Mouse (Mus musculus) stomach, postnatal 0 days (tissue): Measurements from ENCODE around the gene Fam83f. TPM values are rescaled to one million over a fixed set of nuclear protein-coding genes. Genes with fewer than 3 reads are reported as not detected.

ENCODE experiments used
- ATAC-seq: fragments of 200-750 bp; cut with Nextera tagmentation; 2 replicates; pipeline ENCODE4 v1.8.0; 2017; ENCODE audit not compliant: low FRiP score, low TSS enrichment
- DNase-seq: peaks from one replicate; pipeline ENCODE4 v3.0.0-alpha.2; 2016; ENCODE audit warnings: low spot score
- H3K27ac ChIP-seq: fragments of 300-500 bp; sonication (generic); replicated peaks from 2 replicates; pipeline ENCODE4 v1.5.1; 2014; ENCODE audit warnings: mild to moderate bottlenecking, control low read depth
- H3K27me3 ChIP-seq: fragments of 300-500 bp; sonication (generic); 2 replicates; pipeline ENCODE4 v1.6.1; 2014; ENCODE audit warnings: low read length; ENCODE audit not compliant: control insufficient read depth, insufficient read depth
- H3K36me3 ChIP-seq: fragments of 300-500 bp; sonication (generic); 2 replicates; pipeline ENCODE4 v1.6.1; 2014; ENCODE audit warnings: low read length, mixed read lengths; ENCODE audit not compliant: control insufficient read depth, insufficient read depth
- H3K4me1 ChIP-seq: fragments of 300-500 bp; sonication (generic); replicated peaks from 2 replicates; pipeline ENCODE4 v1.6.1; 2014; ENCODE audit warnings: antibody characterized with exemption; ENCODE audit not compliant: control insufficient read depth, insufficient read depth
- H3K4me2 ChIP-seq: fragments of 300-500 bp; sonication (generic); replicated peaks from 2 replicates; pipeline ENCODE4 v1.6.1; 2014; ENCODE audit warnings: low read depth, mild to moderate bottlenecking, control low read depth, moderate library complexity
- H3K4me3 ChIP-seq: fragments of 300-500 bp; sonication (generic); 2 replicates; pipeline ENCODE4 v1.5.1; 2014; ENCODE audit warnings: low read depth, low read length, control low read depth
- H3K9ac ChIP-seq: fragments of 300-500 bp; sonication (generic); 2 replicates; pipeline ENCODE4 v1.6.1; 2014; ENCODE audit warnings: mild to moderate bottlenecking, low read length, control low read depth, mixed read lengths
- H3K9me3 ChIP-seq: fragments of 300-500 bp; sonication (generic); 2 replicates; pipeline ENCODE4 v1.6.1; 2016; ENCODE audit warnings: low read length; ENCODE audit not compliant: control insufficient read depth
- CTCF ChIP-seq: IDR thresholded peaks from 2 replicates; pipeline ENCODE4 v1.5.1; 2016; ENCODE audit warnings: antibody characterized with exemption, low read depth, mild to moderate bottlenecking, moderate library complexity
- EP300 ChIP-seq: optimal IDR thresholded peaks from 2 replicates; pipeline ENCODE3; 2016; ENCODE audit warnings: antibody characterized with exemption
- WGBS: fragments of 180-500 bp; shearing (Covaris S2); extraction: QIAGEN DNeasy Blood & Tissue Kit; methylation state at CpG from one replicate; pipeline ENCODE4 v1.1.7; 2014; 5-methylcytosine and 5-hydroxymethylcytosine counted together
- polyA plus RNA-seq: library from polyadenylated mRNA; unstranded; fragments of >200 nt; fragmentation: Nextera tagmentation; extraction: Ambion mirVana; gene quantifications from 2 replicates; pipeline ENCODE4 v1.2.1, GENCODE M21; 2015

The Fam83f gene
- polyA plus RNA-seq, 1 experiment from 2014 or later, result 20.5 TPM

DNA sequence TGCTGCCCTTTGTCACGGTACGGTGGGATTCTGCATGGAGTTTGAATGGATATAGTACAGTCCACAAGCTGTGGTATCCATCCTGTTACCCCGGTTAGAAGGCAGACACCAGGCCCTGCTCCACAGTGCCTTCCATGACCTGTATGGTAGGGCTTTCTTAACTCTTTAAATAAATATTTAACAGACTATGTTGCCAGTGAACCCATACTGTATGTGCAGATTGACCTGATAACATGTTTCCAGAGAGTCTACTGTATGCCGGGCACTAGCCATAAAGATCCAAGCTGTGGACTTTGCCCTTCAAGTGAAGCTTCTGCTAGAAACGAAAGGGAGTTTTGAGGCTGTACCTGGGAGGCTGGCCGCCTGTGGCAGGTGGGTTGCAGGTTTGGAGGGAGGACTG is 3.1 kb downstream of the Fam83f start:
- DNase-seq (peak; percentile 49), ATAC-seq (peak; percentile 60; the same call in 1 of the 2 replicates)
- H3K4me3 ChIP-seq, result no peak overlapping the region
- H3K36me3 ChIP-seq, result no peaks in the 10 kb centered on the region
- TF ChIP-seq CTCF (no peak), EP300 (no peak)
- no peaks in the 10 kb centered on the region for H3K9me3 ChIP-seq
- peak overlapping the region; percentile 23; the same call in 1 of the 2 replicates for H3K4me2 ChIP-seq
- H3K27me3 ChIP-seq, result no peaks in the 10 kb centered on the region
- WGBS, result 55% methylated on average over 6 of the region's 6 CpGs
- peak overlapping the region; percentile 67 for H3K27ac ChIP-seq
- peak overlapping the region; percentile 23; the same call in 1 of the 2 replicates for H3K9ac ChIP-seq
- peaks cover 2% of the 10 kb centered on the region; the same call in 1 of the 2 replicates for H3K4me1 ChIP-seq

DNA sequence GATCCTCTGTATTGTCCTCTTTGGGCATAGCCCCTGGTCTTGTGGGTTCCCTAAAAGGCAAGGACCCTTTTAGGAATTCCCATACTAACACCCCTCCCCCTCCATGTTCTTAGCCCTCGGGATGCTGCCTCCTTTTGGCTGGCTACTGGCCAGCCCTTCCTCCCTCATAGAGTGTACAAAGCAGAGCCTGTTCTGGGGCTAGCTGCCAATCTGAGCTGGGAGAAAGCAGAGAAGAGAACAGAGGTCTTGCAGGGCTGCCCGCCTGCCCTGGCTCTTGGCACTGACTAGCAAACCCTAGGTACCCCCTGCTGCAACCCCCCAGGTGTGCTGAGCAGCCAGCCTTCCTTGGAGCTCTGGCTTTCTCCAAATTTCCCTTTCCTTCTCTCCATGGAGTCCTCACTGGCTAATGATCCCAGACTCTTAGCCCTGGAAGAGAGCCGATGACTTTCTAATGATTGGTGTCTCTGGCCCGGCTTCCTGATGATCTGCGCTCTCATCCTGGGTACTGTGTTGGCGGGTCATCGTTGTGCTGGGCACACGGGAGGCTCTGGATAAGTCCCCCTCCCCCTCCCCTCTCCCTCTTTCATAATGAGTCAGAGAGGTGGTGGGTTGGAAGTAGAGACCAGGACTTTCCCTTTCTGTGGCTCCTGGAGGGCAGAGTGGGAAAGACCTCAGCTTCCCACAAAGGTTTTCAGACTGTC is 8.0 kb downstream of the Fam83f start:
- peak; percentile 35; the same call in 1 of the 2 replicates for ATAC-seq

DNA sequence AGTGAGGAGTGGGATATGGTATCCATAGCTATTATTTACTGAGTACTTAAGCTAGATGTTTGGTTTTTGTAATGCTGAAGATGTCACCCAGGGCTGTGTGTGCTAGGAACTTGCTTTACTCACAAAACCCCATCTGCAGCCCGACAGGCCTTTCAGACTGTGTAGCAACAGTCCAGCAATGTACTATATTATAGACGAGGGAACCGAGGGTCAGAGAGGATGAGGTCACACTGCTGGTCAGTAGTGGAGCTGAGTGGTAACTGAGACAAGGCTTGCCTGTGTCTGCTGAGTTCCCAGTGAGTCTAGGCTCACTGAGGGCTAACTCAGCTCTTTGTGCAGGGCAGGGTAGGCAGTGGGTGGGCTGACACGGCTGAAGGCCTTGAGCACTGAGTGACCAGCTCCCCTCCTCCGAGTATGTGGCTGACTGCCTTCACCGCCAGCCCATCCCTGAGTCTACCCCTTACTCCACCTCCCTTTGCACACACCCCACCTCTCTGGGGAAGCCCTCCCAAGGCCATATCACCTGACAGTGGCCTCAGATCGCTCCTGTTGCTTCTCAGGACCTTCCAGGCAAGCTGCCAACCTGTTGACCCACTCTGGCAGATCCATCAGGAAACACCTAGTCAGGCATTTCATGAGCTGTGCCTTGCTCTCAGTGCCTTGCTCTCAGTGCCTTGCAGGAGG is 8.8 kb downstream of the Fam83f start:
- H3K9ac ChIP-seq, result no peak overlapping the region
- TF ChIP-seq CTCF (no peak), EP300 (no peak)
- DNase-seq, result peak; percentile 46
- H3K4me2 ChIP-seq, result no peak overlapping the region
- H3K9me3 ChIP-seq, result no peaks in the 10 kb centered on the region
- no peaks in the 10 kb centered on the region for H3K27me3 ChIP-seq
- 39% methylated on average over 7 of the region's 7 CpGs for WGBS
- peaks cover 8% of the 10 kb centered on the region; the same call in 1 of the 2 replicates for H3K4me1 ChIP-seq
- H3K27ac ChIP-seq, result peak overlapping the region; percentile 40
- no peak overlapping the region for H3K4me3 ChIP-seq
- no peaks in the 10 kb centered on the region for H3K36me3 ChIP-seq
- ATAC-seq, result peak; percentile 28; the same call in 1 of the 2 replicates

More for the DNA sequence above, 8.0 kb downstream of the Fam83f start:
- TF ChIP-seq EP300 (no peak), CTCF (no peak; the same call in 1 of the 2 replicates)
- Histone ChIP-seq H3K27ac (peak overlapping the region; percentile 5), H3K4me3 (no peak overlapping the region), H3K27me3 (no peaks in the 10 kb centered on the region), H3K9ac (no peak overlapping the region), H3K4me1 (peaks cover 8% of the 10 kb centered on the region; the same call in 1 of the 2 replicates), H3K9me3 (no peaks in the 10 kb centered on the region), H3K36me3 (no peaks in the 10 kb centered on the region), H3K4me2 (no peak overlapping the region)
- DNase-seq, result peak; percentile 55
- WGBS, result 29% methylated on average over 8 of the region's 8 CpGs

DNA sequence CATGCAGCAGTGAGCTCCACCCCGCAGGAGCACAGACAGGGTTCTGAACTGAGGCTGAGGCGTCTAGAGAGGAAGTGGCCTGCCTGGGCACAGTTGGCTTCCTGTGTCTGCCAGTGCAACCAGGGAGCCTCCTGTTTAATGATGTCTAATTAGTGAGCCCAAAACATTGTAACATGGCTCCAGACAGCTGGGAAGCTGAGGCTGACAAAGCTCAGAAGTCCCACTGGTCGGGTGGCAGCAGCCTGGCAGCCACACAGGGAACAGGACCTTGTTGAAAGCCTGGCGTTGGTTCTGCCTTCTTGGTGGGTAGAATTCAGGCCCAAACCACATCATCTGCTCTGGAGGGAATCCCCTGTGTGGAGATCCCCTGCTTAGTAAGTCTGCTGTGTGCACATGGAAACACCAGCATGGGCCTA is 9.8 kb downstream of the Fam83f start:
- Histone ChIP-seq H3K9me3 (no peaks in the 10 kb centered on the region), H3K27me3 (no peaks in the 10 kb centered on the region), H3K4me2 (no peak overlapping the region), H3K36me3 (no peaks in the 10 kb centered on the region), H3K9ac (0 out of 2 replicates have a peak overlapping the region, but pooled peaks have one; percentile 4), H3K4me1 (peaks cover 8% of the 10 kb centered on the region; the same call in 1 of the 2 replicates), H3K4me3 (no peak overlapping the region), H3K27ac (no peak overlapping the region; the same call in 1 of the 2 replicates)
- 73% methylated on average over 4 of the region's 4 CpGs for WGBS
- TF ChIP-seq EP300, result no peak
- no peak for TF ChIP-seq CTCF
- no peak for DNase-seq
- ATAC-seq, result no peak

DNA sequence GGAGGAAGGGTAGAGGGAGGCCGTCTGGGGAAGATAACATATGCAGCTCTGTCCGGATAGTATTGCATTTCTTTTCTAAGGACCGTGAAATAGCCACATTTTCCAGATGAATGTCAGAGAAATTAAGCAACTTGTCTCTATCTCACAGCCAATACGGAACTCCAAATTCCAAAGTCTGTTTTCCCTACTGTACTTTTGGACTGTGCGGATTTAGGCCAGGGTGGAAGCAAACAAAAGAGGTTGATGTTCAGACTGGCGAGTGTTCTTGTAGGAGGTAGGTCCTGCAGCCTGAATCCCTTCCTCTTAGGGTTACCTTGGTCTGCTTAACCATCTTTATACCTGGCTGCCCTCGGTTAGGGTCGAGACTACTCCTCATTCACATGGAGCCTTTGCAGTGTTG is 10.7 kb downstream of the Fam83f start:
- TF ChIP-seq EP300 (no peak), CTCF (no peak)
- 65% methylated on average over 8 of the region's 8 CpGs for WGBS
- peak overlapping the region; percentile 67 for H3K27ac ChIP-seq
- no peak overlapping the region for H3K9ac ChIP-seq
- no peak for ATAC-seq
- no peaks in the 10 kb centered on the region for H3K9me3 ChIP-seq
- H3K4me3 ChIP-seq, result no peak overlapping the region
- no peak for DNase-seq
- no peaks in the 10 kb centered on the region for H3K27me3 ChIP-seq
- H3K36me3 ChIP-seq, result no peaks in the 10 kb centered on the region
- peaks cover 8% of the 10 kb centered on the region; the same call in 1 of the 2 replicates for H3K4me1 ChIP-seq
- no peak overlapping the region for H3K4me2 ChIP-seq
